Mouse (Mus musculus) induced T-regulatory cell, adult 2 months (primary cell): ENCODE results near the gene Brd3.

ENCODE experiments used
- DNase-seq: peaks from one replicate; pipeline ENCODE4 v3.0.0-alpha.2; 2012; ENCODE audit warnings: low read depth

Brd3 gene

DNA sequence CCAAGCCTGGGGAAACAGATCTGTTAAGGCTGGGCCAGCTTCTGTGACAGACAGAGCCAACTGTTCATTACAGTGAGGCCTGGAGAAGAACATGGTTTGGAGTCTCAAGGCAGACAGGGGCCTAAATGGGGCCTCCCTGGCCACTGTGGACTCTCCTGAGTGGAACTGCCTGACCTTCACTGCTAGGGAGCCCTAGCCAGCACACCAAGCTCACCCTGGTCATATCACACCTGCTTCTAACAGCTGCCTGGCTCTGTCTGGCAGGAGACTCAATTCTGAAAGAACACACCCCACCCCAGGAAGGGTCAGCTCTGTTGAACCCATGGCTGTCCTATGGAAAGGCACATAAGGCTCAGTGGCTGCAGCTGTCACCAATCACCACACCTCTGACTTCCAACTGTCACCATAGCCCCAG is 36.3 kb downstream of the Brd3 start:
- DNase-seq = no peak

DNA sequence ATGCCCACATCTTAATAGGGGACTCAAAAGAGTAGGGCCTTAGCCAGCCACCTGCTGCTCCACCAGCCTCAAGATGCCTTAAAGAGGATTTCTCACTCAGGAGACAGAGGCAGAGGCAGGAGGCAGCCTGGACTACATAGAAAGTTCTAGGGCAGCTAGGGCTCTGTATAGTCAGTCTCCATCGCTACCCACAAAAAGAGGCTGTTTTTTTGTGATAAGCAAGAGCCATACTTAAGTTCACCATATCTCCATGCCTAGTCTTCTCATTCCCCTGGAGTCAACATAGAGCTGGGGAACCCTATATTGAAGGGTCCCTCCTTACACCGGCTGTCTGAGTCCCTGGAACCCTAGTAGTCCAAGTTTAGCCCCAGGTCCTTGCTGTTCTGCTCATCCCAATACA is 36.9 kb downstream of the Brd3 start:
- DNase-seq = no peak

DNA sequence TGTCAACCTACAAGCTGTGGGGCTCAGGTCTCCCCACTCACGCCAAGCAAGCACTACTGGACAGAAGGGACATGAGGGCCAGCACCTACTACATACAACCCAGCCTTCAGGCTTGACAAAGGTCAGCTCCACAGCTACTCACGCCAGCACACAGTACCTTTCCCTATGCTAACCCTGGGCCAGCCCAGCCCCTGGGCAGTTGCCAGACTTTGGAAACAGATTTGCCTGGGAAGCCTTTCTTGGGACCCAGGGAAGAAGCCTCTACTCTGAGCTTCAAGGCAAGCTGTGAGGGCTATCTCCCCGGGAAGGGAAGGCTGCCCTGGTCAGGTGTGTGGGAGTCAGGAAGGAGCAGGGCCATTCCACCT is 37.5 kb downstream of the Brd3 start:
- DNase-seq = no peak

DNA sequence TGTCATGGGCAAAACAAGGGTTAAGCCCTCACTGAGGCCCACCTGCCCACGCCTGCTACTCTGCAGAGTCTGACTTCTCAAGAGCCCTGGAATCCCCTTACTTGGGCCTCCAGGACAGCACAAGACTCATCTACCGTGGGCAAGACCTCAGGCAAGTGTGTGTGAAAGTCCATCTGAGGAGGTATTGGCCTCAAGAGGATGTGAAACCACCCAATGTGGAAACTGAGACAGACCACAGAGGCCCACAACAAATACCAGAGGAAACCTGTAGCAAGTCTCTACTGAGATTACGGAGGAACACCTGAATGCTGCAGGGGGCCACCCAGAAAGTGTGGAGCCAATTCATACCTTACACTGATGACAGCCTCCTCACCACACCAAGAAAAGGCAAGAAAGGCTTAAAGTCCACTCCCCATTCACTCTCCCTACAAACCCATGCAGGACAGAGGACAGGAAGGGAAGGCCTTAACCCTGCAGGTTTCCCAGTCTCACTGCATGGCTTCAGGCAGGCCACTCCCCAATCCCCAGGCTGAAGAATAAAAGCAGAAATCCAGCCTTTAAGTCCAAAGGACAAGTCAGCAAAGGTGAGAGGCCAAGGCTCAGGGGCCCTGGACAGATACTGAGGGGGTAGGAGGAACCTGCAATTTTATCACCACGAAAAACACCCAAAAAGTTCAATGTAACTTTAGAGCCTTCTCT is 38.0 kb downstream of the Brd3 start:
- DNase-seq = no peak

DNA sequence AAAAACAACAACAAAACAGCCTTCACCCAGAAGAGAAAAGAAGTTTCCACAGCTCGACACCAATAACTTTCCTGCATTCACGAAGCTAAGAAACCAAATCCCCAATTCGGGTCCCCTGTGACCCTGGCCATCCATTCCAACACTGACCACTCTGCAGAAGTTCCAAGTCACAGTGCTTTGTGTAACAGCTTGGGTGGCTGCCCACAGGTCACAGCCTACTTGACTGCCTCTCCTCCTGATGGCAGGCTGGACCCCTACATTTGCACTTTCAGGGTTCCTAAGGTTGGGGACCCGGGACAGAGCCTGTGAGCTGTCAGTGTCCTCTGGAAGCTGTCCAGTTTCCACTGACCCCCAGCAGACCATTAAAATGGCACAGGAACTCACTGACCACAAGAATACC is 44.6 kb downstream of the Brd3 start:
- DNase-seq = no peak

DNA sequence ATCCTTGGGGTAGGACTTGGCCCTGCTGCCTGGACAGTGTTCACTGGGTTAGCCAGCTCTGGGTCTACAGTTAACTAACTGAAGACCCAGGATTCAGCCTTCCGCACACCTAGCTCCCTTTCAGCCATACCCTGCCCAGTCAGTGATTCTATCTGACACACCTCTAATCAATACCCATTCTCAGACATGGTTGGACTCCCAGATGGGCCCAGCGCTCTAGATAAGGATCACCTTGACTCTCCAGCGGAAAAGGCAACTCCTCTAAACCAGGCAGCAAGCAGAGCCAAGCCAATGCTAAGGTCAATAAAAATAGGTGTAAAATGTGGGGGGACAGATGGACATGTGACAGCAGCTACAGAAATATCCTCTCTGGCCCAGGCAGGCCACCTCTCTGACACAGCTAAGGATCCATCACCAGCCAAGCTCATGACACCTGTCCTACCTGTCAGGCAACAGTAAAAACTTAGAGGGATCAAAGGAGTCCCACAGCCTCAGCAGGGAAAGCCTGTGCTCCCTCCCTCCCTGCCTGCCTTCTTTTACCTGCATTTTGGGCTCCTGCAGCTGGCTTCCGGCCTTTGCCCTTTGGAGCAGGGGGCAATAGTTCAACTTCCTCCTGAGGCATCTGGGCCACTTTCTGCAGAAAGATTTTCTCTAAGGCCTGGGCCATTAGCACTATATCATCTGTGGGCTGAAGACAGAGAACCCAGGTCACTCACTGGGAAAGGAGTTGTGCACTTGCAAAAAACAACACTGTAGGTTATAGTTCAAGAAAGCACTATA is 45.4 kb downstream of the Brd3 start:
- no peak for DNase-seq

DNA sequence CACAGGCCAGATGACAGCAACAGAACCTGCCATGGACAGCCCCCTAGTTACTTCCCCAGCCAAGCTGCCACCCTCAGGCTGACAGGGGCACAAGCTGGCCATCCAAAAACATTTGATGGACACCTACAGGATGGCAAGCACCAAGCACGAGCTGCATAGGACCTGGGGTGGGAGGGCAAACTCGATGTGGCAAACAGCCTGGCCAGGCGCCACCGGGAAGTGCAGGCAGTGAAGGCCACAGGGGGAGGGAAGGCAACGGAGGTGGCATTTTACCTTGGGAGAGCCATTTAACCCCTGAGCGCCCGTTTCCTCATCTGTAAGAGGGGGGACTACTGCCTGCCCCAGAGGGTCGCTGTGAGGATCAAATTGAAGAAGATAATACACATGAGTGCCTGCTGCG is 46.8 kb downstream of the Brd3 start:
- no peak for DNase-seq

DNA sequence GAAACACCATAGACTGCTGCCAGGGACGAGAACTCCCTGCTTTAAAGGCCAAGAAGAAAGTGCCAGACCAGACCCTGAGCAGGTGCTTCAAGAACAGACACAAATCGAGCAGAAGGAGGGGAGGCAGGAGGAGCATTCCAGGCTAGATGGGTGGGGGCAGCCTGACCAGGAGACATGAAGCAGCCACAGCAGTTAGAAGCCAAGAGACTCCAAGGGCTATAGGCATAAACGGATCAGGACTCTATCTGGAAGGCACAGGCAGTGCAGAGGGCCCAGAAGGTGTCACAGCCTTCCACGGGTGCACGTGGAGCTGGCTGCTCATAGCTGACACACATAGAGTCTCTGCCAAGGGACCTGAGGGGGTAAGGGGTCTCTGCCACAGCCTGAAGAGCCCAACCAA is 47.3 kb downstream of the Brd3 start:
- DNase-seq = no peak

DNA sequence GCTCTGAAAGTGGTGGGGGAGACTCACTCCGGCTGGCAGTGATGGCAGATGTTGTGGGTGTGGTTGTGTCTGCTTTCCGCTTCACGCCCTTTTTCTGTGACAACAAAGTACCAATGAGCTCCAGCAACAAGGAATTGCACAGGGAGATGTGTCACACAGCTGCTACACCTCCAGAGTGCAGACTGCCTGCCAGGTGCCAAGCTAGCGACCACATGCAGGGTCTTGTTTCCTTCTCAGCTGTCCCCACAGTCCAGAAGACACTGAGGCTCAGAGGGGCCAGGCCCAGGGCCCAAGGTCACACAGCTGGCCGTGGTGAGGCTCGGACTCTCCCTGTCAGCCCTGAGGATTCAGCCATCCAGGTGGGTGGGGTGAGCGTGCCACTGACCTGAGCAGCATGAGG is 47.7 kb downstream of the Brd3 start:
- DNase-seq = no peak

DNA sequence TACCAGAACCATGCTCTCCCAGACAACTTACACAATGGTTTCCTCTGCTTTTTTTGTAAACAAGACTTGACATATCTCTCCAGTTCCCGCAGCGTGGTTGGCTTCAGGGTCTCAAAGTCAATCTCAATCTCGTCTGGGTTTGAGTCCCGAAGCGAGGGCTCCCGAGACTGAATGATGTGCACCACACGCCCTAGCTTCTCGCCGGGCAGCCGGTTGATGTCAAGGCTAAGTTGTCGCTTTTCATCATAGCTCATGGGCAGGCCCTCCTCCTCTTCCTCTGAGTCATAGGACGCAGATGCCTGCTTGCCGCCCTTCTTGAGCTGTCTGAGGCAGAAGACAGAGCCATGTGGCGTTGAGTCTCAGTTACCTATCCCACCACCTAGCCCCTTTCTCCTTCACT is 57.2 kb downstream of the Brd3 start:
- DNase-seq = no peak

DNA sequence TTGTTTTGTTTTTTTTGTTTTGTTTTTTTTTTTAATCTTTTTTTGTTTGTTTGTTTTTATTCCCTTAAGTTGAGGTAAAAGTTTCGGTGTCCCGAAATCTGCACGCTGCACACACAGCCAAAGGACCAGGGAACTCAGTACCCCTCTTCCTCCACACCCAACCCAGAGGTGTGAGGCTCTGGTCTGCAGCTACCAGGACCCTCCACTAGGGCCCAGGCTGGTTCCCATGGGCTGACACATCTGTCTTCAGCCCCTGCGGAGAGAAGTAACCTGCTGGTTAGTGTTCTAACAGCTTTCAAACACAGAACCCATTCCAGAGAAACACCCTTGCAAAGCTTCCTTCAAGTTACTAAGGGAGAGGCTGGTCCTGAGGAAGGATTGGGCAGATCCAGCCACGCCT is 59.7 kb downstream of the Brd3 start:
- DNase-seq = no peak

DNA sequence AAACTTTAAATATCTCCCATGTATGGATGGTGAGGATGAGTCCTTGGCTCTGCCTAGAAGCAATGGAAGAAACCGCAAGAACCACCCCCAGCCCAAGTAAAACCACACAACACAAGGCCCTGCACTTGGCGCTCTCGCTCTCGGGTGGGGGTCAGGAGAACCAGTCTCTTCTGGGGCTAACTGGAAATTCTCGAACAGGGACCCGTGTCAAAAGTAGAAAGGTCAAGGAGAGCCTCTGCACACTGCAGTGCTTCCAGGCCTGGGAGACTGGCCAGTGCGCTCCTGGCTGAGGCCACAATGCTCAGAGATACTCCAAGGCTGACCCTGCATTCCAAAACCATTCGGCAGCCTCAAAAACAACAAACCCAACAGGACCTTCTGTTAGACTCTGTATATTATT is 60.6 kb downstream of the Brd3 start:
- no peak for DNase-seq

DNA sequence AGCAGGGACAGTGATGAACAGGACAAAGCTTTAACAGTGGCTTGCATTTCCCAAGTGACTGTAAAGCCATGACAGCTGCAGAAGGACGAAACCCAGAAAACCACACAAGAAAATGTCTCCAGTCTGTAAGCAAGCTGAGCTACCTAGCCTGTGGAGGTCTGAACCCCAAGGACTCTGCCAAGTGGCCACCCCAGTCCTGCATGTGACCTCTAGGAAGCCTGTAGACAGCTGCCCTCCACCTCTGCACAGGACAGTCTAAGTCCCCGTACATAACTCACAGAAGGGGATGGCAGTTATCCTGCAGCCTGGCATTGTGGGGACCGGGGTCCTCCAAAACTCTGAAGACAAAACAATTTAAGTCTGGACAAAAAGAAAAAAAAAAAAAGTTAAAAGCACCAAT is 61.6 kb downstream of the Brd3 start:
- no peak for DNase-seq

DNA sequence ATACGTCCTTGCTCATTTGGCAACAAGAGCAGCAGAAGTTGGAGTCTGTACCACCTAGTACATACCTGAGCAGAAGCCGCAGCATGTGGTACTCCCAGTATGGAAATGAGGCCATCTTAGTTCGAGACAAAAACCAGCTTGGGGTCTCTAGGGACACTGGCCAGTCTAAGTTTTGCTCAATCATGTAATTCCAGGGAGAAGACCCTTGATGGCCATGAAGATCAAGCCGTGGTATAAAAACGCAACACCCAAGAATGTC is 64.1 kb downstream of the Brd3 start:
- DNase-seq = no peak

DNA sequence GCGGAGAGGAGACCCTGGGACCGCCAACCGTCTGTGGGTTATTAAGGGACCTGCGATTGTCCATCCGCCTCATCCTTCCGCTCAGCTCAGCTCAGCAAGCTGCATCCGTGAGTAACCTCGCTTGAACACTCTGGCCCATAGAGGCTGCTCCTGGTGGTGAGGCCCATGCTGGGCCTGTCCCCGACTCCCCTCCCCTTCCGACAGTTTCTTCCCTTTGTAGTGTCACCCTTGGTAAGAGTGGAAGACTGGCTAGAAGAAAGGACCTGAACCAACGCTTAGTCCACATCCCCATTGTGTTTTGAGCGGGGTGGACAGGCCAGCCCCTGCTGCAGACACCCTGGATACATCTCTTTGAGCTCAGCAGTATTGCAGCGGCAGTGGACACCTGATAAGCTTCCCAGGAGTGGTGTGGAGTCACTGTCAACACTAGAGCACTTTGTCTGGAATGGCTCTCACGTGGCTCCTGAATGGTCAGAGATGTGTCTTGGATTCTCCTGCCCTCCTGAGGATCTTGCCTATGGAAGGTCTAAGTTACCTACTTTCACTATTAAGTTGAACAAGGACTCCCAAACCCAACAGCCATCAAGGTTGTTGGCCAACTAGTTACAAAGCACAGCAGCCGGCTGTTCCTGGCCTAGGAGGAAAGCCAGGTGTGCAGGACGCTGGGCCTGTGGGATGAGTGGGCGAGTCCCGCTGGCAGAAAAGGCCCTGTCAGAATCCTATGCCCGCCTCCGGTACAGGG is 64.6 kb downstream of the Brd3 start:
- DNase-seq = no peak

DNA sequence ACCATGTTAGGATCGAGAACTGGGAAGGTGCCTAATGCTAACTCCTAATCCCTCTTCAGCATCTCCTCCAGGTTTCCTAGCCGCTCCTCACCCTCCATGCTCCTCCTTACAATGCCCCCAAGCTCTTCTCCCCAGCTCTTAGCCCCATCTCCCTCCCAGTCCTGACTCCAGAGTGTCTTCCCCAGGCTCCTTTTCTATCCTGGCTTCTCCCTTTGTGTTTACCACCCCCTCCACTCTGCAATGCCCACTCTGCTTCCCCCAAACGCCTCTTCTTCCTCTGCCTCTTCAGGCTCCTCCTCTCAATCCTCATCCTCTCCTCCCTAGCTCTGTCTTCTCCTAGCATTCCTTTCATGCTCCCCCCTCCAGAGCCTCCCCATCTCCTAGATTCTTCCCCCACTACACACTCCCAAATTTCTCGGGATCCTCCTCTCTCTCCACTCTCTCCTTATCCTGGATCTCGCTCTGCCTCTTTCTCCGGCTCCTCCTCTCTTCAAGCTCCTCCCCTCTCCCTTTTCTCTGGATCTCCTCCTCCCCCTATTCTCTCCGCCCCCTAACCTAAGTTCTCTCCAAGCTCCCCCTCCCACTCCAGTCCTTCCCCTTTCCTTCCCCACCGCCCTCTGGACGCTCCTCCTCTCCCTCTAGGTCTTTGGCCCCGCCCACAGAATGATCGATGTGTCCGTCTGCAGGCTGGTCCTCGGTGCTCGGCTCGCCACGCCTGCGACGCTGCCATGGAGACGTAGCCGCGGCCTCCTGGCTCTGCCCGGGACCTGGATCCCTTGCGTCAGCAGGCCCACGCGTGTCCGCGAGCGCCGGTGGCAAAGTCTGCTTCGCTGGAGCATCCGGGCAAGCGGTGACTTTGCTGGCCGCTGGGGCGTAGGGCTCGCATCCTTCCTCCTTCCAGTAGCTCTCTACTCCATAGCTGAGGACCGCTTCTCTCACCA is 65.4 kb downstream of the Brd3 start, which contains the start of gene Brd3os:
Gene Brd3os (plus strand): TSS at position 558 of the 941 bp plus-strand sequence.
- DNase-seq = peak; percentile 96

DNA sequence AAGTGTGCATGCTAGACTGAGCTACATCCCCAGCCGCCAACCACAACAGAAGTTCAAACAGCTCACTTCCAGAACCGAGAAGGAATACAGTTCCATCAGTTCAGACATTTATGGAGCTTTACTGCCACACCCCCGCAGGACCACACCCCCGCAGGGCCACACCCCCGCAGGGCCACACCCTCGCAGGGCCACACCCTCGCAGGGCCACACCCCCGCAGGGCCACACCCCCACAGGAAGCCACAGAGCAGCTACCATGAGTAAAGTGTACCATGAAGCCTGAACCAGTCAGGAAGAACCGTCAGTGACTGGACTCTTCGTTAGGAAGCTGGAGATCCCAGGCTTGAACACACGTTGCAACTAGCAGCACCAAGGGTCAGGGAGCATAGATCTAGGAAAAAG is 69.2 kb downstream of the Brd3 start:
- peak; percentile 75 for DNase-seq

DNA sequence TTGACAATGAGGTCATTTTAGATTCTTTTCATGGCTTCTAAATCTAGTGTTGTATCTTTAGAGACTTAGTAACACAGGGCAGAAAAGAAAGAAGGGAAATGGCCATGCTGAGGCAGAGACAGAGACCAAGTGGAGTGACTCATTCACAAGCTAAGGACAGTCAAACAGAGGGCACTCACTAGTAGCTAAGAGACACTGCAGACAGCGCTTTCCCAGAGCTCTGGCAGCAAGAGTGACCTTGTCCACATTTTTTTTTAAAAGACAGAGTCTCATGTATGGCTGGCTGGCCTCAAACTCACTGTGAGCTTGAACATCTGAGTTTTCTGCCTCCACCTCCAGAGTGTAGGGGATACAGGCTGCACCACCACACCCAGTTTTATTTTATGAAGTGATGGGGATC is 69.6 kb downstream of the Brd3 start:
- no peak for DNase-seq

DNA sequence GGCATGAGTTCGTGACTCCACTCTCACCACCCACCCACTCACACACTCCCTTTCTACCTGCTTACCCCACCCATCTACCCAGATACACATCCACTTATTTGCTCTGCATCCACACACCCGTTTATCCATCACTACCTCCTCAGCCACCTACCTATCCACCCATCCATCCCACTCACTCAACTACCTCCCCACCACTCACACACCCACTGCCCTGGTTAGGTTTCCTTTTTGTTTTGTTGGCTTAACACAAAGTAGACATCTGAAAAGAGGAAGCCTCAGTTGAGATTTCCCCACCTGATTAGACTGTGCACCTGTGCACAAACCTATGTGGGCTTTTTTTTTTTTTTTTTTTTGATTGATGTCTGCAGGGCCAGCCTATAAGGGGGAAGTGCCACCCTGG is 74.9 kb downstream of the Brd3 start:
- DNase-seq = peak; percentile 59

DNA sequence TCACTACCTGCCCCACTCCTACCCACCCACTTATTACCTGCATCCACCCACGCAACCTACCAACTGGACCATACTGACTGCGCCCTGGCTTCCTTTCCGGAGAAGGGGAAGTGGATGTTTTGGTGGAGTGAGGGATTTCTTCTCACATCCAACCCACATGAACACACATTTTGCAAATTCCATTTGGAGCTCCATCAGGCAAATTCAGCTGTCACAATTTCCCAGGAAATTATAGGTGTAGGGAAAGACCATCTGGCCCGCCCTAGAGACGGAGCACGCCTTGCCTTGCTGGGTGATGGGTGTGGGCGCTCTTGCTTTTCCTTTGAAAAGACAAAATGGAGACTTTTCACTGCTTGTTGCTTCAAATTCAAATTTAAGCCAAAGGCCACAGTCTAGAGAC is 76.8 kb downstream of the Brd3 start:
- DNase-seq = no peak

DNA sequence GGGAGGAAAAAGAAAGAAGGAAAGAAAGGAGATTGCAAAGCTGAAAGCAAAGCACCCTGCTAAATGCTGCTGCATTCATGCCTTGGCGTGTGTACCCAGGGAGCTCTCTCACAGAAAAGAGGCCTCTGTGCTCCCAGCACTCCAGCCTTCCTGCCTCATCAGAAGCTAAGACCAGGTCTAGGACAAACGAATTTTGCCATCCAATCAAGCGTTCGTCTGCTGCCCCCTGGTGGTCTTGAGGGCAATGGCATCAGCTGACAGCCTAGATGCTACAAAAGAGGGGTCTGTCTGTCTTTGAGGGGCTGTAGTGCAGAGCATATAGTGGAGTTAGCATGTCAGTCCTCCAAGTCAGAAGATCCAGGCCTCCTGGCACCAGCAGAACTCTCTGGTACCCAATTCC is 79.4 kb downstream of the Brd3 start:
- DNase-seq = peak; percentile 93

DNA sequence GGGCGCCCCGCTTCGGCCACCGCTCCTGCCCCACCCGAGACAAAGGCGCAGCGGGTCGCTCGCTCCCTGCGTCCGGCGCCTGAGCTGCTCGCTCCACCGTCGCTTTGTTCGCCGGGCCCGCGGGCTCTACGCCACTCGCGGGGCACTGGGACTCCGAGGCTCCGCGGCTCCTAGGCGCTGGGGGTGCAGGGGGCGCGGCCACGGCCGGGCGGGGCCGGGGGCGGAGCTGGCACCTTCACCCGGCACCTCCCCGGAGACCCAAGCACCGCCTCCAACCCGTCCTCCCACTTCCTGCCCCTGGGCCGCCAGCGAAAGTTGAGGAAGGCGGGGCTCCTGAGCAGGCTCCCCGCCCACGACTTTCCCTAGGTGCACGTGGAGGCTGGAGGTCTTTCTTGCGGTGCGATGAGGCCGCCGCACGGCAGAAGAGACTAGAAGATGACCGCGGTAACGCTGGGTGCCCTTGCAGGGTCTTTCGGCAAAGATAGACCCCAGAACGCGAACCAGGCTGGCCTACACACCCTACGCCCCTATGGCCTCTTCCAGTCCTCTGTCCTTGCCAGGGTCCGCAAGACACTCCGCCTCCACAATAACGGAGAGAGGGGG is 80.5 kb downstream of the Brd3 start, which contains the start of gene Vav2:
Gene Vav2 (minus strand): TSS at position 179 of the 603 bp plus-strand sequence.
- peak; percentile 97 for DNase-seq
